Mouse (Mus musculus) embryonic facial prominence, embryonic 13.5 days (tissue): ENCODE data around the gene Zbtb3. TPM values are rescaled to one million over a fixed set of nuclear protein-coding genes. Genes with fewer than 3 reads are reported as not detected.

Experiments
- ATAC-seq: fragments of 200-750 bp; cut with Nextera tagmentation; 2 replicates; pipeline ENCODE4 v1.8.0; 2017; ENCODE audit warnings: low read depth; ENCODE audit not compliant: insufficient number of reproducible peaks, insufficient read depth, low FRiP score, low TSS enrichment
- H3K27ac ChIP-seq: fragments of 300-500 bp; sonication (generic); 2 replicates; pipeline ENCODE4 v1.5.1; 2015; ENCODE audit warnings: moderate library complexity, mild to moderate bottlenecking, inconsistent platforms
- H3K27me3 ChIP-seq: fragments of 300-500 bp; sonication (generic); 2 replicates; pipeline ENCODE4 v1.6.1; 2015; ENCODE audit warnings: mild to moderate bottlenecking, inconsistent platforms
- H3K36me3 ChIP-seq: fragments of 300-500 bp; sonication (generic); 2 replicates; pipeline ENCODE4 v1.6.1; 2015; ENCODE audit warnings: mild to moderate bottlenecking, inconsistent platforms
- H3K4me1 ChIP-seq: fragments of 300-500 bp; sonication (generic); 2 replicates; pipeline ENCODE4 v1.6.1; 2015; ENCODE audit warnings: inconsistent platforms
- H3K4me2 ChIP-seq: fragments of 300-500 bp; sonication (generic); 2 replicates; pipeline ENCODE4 v1.6.1; 2015; ENCODE audit warnings: moderate library complexity, mild to moderate bottlenecking, inconsistent platforms
- H3K4me3 ChIP-seq: fragments of 300-500 bp; sonication (generic); 2 replicates; pipeline ENCODE4 v1.5.1; 2015; ENCODE audit warnings: mild to moderate bottlenecking, inconsistent platforms
- H3K9ac ChIP-seq: fragments of 300-500 bp; sonication (generic); 2 replicates; pipeline ENCODE4 v1.6.1; 2015; ENCODE audit warnings: mild to moderate bottlenecking, inconsistent platforms
- H3K9me3 ChIP-seq: fragments of 300-500 bp; sonication (generic); 2 replicates; pipeline ENCODE4 v1.6.1; 2016; ENCODE audit warnings: inconsistent platforms
- WGBS: fragments of 180-500 bp; shearing (Covaris S2); methylation state at CpG from one replicate; pipeline ENCODE4 v1.1.7; 2015; ENCODE audit warnings: mixed read lengths; 5-methylcytosine and 5-hydroxymethylcytosine counted together
- polyA plus RNA-seq: library from polyadenylated mRNA; unstranded; fragments of >200 nt; fragmentation: Nextera tagmentation; extraction: Ambion mirVana; gene quantifications from 2 replicates; pipeline ENCODE4 v1.2.1, GENCODE M21; 2015

Gene Zbtb3
- polyA plus RNA-seq, 1 experiment from 2014 or later: 6.0 TPM

- H3K4me3 ChIP-seq: no peak overlapping the region
- H3K4me2 ChIP-seq: no peak overlapping the region
- 57% methylated on average over 5 of the region's 5 CpGs for WGBS
- no peak for ATAC-seq
- no peak overlapping the region for H3K27ac ChIP-seq
- no peaks in the 10 kb centered on the region for H3K27me3 ChIP-seq
- peaks cover 33% of the 10 kb centered on the region for H3K36me3 ChIP-seq
- no peaks in the 10 kb centered on the region for H3K9me3 ChIP-seq
- no peak overlapping the region for H3K9ac ChIP-seq
- peaks cover 10% of the 10 kb centered on the region for H3K4me1 ChIP-seq
Measured at GRCm38 (mm10) chr19:8848356-8848755, 46.0 kb downstream of the Zbtb3 start.

GRCm38 (mm10) chr19:8850402-8850901 is 48.1 kb downstream of the Zbtb3 start, which contains the start of gene Lrrn4cl:
TSS of gene Lrrn4cl (plus strand) at chr19:8850768.
- Histone ChIP-seq H3K4me2 (peak within 1 kb of the TSS; percentile 27), H3K27ac (peak within 1 kb of the TSS; percentile 72), H3K36me3 (peaks cover 31% of the 10 kb centered on the region), H3K9me3 (no peaks in the 10 kb centered on the region), H3K9ac (peak within 1 kb of the TSS; percentile 49; the same call in 1 of the 2 replicates), H3K4me3 (no peak within 1 kb of the TSS), H3K27me3 (no peaks in the 10 kb centered on the region), H3K4me1 (peaks cover 10% of the 10 kb centered on the region)
- ATAC-seq: 0 out of 2 replicates have a peak, but pooled peaks have one; percentile 17
- 6% methylated on average over 7 of the region's 7 CpGs for WGBS

- Histone ChIP-seq H3K4me2 (no peak overlapping the region), H3K4me3 (no peak overlapping the region), H3K27me3 (no peaks in the 10 kb centered on the region), H3K36me3 (peaks cover 19% of the 10 kb centered on the region), H3K9ac (no peak overlapping the region), H3K4me1 (peaks cover 10% of the 10 kb centered on the region), H3K27ac (no peak overlapping the region), H3K9me3 (no peaks in the 10 kb centered on the region)
- no peak for ATAC-seq
- WGBS: 54% methylated on average over 7 of the region's 7 CpGs
Measured at GRCm38 (mm10) chr19:8851639-8852038, 49.3 kb downstream of the Zbtb3 start.

DNA sequence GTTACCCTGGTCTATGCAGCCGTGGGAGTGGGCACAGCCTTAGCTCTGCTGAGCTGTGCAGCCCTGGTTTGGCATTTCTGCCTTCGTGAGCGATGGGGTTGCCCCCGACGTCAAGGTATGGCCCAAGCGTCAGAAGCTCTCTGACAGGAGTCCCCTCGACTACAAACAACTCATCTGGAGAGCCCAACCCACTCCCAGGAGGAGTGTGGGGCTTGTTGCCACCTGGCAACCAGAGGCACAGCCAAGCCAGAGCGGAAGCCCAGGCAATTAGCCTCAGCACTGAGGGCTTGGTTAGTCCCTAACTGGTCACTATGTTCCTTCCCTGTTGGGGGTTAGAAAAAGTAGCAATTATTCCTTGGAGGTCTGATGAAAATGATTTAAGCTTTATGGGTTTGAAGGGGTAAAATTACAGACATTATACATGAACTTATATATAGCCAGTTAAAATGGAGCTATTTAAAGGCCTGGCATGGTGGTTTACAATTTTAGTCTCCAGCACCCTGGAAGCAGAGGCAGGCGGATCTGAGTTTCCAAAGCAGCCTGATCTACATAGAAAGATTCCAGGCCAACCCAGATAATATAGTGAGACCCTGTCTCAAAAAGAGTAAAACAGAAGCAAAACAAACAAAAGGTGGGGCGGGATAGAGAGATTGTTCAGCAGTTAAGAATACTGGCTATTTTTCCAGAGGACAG is 50.0 kb downstream of the Zbtb3 start:
- ATAC-seq: no peak
- H3K4me2 ChIP-seq: no peak overlapping the region
- H3K4me1 ChIP-seq: peaks cover 10% of the 10 kb centered on the region
- H3K27me3 ChIP-seq: no peaks in the 10 kb centered on the region
- H3K9ac ChIP-seq: no peak overlapping the region
- H3K4me3 ChIP-seq: no peak overlapping the region
- peaks cover 12% of the 10 kb centered on the region for H3K36me3 ChIP-seq
- 59% methylated on average over 10 of the region's 10 CpGs for WGBS
- no peak overlapping the region for H3K27ac ChIP-seq
- no peaks in the 10 kb centered on the region for H3K9me3 ChIP-seq

- Histone ChIP-seq H3K27me3 (no peaks in the 10 kb centered on the region), H3K36me3 (peaks cover 6% of the 10 kb centered on the region; the same call in 1 of the 2 replicates), H3K9ac (no peak overlapping the region), H3K9me3 (no peaks in the 10 kb centered on the region), H3K4me2 (no peak overlapping the region), H3K4me3 (no peak overlapping the region), H3K4me1 (peaks cover 10% of the 10 kb centered on the region), H3K27ac (no peak overlapping the region)
- ATAC-seq: no peak
- 86% methylated on average over 3 of the region's 3 CpGs for WGBS
Measured at GRCm38 (mm10) chr19:8853117-8853516, 50.8 kb downstream of the Zbtb3 start.

Other genes with a start within 250 kb of the Zbtb3 start
- gene Slc22a8, start 211.3 kb upstream of the Zbtb3 start, polyA plus RNA-seq: not detected in 2 replicates
- 0.08 and 0.12 TPM in 2 replicates for gene Slc22a6, start 184.5 kb upstream of the Zbtb3 start, polyA plus RNA-seq
- 0.66 and 1.4 TPM in 2 replicates for gene Chrm1, start 138.8 kb upstream of the Zbtb3 start, polyA plus RNA-seq
- 99.9 and 116 TPM in 2 replicates for gene Slc3a2, start 79.2 kb upstream of the Zbtb3 start, polyA plus RNA-seq
- 88.6 and 100 TPM in 2 replicates for gene Wdr74, start 66.7 kb upstream of the Zbtb3 start, polyA plus RNA-seq
- 2.2 and 2.7 TPM in 2 replicates for gene 1700092M07Rik, start 61.8 kb upstream of the Zbtb3 start, polyA plus RNA-seq
- gene Stx5a, start 61.1 kb upstream of the Zbtb3 start, polyA plus RNA-seq: 182 and 184 TPM in 2 replicates
- 199 and 230 TPM in 2 replicates for gene Nxf1, start 45.5 kb upstream of the Zbtb3 start, polyA plus RNA-seq
- gene Tmem223, start 31.6 kb upstream of the Zbtb3 start, polyA plus RNA-seq: 211 and 227 TPM in 2 replicates
- 67.6 and 76.1 TPM in 2 replicates for gene Tmem179b, start 28.1 kb upstream of the Zbtb3 start, polyA plus RNA-seq
- gene Taf6l, start 16.1 kb upstream of the Zbtb3 start, polyA plus RNA-seq: 28.5 and 35.6 TPM in 2 replicates
- 175 and 178 TPM in 2 replicates for gene Polr2g, start 4.0 kb upstream of the Zbtb3 start, polyA plus RNA-seq
- 78.7 and 82.9 TPM in 2 replicates for gene Ttc9c, start 16.8 kb downstream of the Zbtb3 start, polyA plus RNA-seq
- 7.4 and 7.6 TPM in 2 replicates for gene Hnrnpul2, start 17.5 kb downstream of the Zbtb3 start, polyA plus RNA-seq
- gene AC129217.1, start 27.2 kb downstream of the Zbtb3 start, polyA plus RNA-seq: not detected in 2 replicates
- gene Bscl2, start 34.9 kb downstream of the Zbtb3 start, polyA plus RNA-seq: 52.6 and 53.3 TPM in 2 replicates
- gene Gng3, start 36.6 kb downstream of the Zbtb3 start, polyA plus RNA-seq: 10.4 and 10.6 TPM in 2 replicates
- gene Lrrn4cl, start 48.2 kb downstream of the Zbtb3 start, polyA plus RNA-seq: 0.65 and 0.74 TPM in 2 replicates
- 184 and 189 TPM in 2 replicates for gene Ubxn1, start 68.9 kb downstream of the Zbtb3 start, polyA plus RNA-seq
- gene Uqcc3, start 78.4 kb downstream of the Zbtb3 start, polyA plus RNA-seq: 64.2 and 72.3 TPM in 2 replicates
- 56.0 and 91.0 TPM in 2 replicates for gene Lbhd1, start 81.2 kb downstream of the Zbtb3 start, polyA plus RNA-seq
- not detected in 2 replicates for gene Gm49403, start 81.4 kb downstream of the Zbtb3 start, polyA plus RNA-seq
- 84.9 and 90.0 TPM in 2 replicates for gene 1810009A15Rik, start 86.3 kb downstream of the Zbtb3 start, polyA plus RNA-seq
- not detected in 2 replicates for gene Gm49416, start 86.4 kb downstream of the Zbtb3 start, polyA plus RNA-seq
- 36.7 and 42.6 TPM in 2 replicates for gene Ints5, start 90.5 kb downstream of the Zbtb3 start, polyA plus RNA-seq
- gene Ganab, start 95.5 kb downstream of the Zbtb3 start, polyA plus RNA-seq: 107 and 108 TPM in 2 replicates
- gene B3gat3, start 117.8 kb downstream of the Zbtb3 start, polyA plus RNA-seq: 44.7 and 54.6 TPM in 2 replicates
- gene Rom1, start 126.8 kb downstream of the Zbtb3 start, polyA plus RNA-seq: 2.7 and 3.3 TPM in 2 replicates
- gene Eml3, start 127.0 kb downstream of the Zbtb3 start, polyA plus RNA-seq: 32.3 and 32.8 TPM in 2 replicates
- gene Mta2, start 139.3 kb downstream of the Zbtb3 start, polyA plus RNA-seq: 187 and 189 TPM in 2 replicates
- 33.6 and 34.5 TPM in 2 replicates for gene Tut1, start 151.3 kb downstream of the Zbtb3 start, polyA plus RNA-seq
- 481 and 529 TPM in 2 replicates for gene Eef1g, start 164.5 kb downstream of the Zbtb3 start, polyA plus RNA-seq
- 51.0 and 57.8 TPM in 2 replicates for gene Ahnak, start 186.7 kb downstream of the Zbtb3 start, polyA plus RNA-seq